Mouse (Mus musculus) frontal cortex, postnatal 10 days (tissue): ENCODE measurements around the gene Gdpd5.
A peak's percentile ranks its signal among the peaks of the same experiment; 100 is the strongest.
"Not testable (repeated sequence)": the region's sequence is repeated elsewhere in the genome, so short reads cannot be mapped to it uniquely, and the experiment has no call there.

Experiments
- DNase-seq, 2 experiments: peaks; one replicate each; pipeline ENCODE4 v3.0.0; 2022; ENCODE audit warnings: low spot score in 2 of 2, mixed read lengths in 1 of 2

The Gdpd5 gene

DNA sequence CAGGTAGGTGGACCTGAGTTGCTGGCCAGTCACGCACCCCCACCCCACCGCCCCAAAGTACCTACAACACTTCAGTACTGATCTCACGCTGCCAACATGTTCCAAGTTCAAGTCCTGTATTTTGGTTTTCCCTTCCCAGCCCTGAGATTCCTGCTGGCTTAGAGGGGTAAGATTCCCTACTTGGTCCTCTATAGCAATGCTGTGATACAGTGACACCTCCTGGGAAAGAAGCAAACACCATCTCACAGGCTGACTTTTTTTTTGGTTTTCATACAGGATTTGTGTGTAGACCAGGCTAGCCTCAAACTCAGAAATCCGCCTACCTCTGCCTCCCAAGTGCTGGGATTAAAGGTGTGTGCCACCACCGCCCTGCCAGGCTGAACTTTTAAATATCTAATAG is 96.0 kb downstream of the Gdpd5 start:
- DNase-seq, result no peak

- DNase-seq, result no peak
Observed at GRCm38 (mm10) chr7:99482637-99483036, 101.4 kb downstream of the Gdpd5 start.

- DNase-seq, result peak; percentile 94 to 96
Observed at GRCm38 (mm10) chr7:99483271-99483923, 102.2 kb downstream of the Gdpd5 start, which contains the start of gene Rps3. Gene Rps3, minus strand, starts transcription at chr7:99483738.

GRCm38 (mm10) chr7:99483924-99484319 is 102.7 kb downstream of the Gdpd5 start:
- no peak for DNase-seq

DNA sequence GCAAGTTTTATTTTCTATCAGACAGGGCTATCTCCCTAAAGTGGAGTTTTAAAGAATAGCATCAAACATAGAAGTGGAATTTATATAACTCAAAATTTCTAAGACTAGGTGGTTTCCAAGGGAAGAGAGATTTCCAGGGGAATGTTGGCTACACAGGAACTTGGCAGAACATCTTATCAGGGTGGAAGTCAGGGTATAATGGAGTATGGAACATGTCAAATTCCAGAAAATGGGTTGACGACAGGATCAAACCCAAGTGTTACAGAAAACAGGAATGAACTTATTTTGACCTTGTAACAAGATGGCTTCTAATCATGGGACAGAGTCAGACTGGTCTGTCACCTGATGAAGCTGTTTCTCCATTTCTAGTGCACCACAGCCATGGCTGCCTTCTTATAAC is 103.5 kb downstream of the Gdpd5 start:
- no peak for DNase-seq

- no peak for DNase-seq
Observed at GRCm38 (mm10) chr7:99489708-99490107, 108.5 kb downstream of the Gdpd5 start.

DNA sequence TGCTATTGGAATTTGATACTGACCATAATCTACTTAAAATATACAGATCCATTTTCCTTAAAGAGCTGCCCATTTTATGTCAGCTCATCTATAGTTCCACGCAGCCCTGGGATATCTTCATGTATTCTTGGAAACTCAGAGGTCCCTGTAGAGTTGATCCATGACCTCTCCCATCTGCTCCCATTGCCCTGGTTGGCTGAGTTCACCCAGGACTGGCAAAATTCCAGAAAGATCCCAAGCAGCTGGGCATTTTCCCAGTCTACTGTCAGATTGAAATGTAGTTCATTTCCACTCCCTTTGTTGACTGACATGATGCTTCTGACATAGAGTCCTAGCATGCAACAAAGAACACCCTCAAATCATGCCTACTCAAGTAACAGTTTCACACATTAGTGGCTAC is 117.9 kb downstream of the Gdpd5 start:
- DNase-seq, result no peak

DNA sequence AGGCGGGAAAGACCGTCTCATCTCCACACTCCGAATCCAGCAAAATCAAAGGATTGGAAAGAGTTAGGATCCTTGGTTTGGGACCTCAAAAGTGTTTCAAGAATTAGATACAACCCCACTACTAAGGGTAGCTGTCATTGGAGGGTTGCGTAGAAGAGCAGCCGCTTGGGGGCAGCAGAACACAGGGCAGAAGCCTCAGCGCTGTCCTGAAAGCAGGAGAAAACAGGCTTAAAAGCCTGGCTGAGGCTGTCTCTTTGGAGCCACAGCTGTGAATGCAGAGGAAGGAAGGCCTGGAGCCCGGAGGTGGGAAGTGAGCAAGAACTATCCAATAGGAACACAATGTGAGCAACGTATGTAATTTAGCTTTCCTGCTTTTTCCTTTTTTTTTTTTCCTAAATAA is 119.0 kb downstream of the Gdpd5 start:
- DNase-seq, result peak; percentile 46 to 82

- DNase-seq, result no peak
Observed at GRCm38 (mm10) chr7:99500655-99501054, 119.4 kb downstream of the Gdpd5 start.

DNA sequence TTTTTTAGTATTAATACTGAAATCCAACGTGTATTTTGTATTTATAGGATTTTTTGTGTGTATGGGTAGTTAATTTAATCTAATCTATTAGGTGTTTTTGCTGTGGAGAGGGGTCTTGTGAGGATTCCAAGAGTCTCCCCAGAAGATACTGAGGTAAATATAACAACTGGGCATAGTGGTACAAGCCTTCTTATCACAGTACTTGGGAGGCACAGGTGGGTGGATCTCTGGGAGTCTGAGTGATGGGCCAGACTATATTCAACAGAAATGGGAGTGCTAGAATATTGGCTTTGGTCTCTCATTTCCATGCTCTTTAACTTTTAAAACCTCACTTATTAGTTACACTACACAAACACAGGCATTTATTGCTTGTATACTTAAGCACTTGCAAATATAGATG is 119.9 kb downstream of the Gdpd5 start:
- DNase-seq, result no peak

- no peak for DNase-seq
Observed at GRCm38 (mm10) chr7:99504556-99504955, 123.3 kb downstream of the Gdpd5 start.

DNA sequence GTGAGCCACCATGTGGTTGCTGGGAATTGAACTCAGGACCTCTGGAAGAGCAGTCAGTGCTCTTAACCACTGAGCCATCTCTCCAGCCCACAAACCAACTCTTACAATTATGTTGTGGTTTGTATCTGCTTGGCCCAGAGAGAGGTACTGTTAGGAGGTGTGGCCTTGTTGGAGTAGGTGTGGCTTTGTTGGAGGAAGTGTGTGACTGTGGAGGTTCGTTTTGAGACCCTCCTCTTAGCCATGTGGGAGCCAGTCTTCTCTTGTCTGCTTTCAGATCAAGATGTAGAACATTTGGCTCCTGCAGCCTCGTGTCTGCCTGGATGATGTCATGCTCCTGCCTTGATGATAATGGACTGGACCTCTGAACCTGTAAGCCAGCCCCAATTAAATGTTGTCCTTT is 127.0 kb downstream of the Gdpd5 start:
- DNase-seq, result not testable (repeated sequence)

- peak; percentile 51 to 64 for DNase-seq
Observed at GRCm38 (mm10) chr7:99510087-99510501, 128.9 kb downstream of the Gdpd5 start.
